Mouse (Mus musculus): ENCODE measurements around the gene Sumf1.

- TF ChIP-seq POLR2A (IDR thresholded peaks at IDR 0.05; ENCODE audit: borderline replicate concordance, control insufficient read depth, low read depth, low read length): no peak
- TF ChIP-seq CTCF (IDR thresholded peaks at IDR 0.05; ENCODE audit: control insufficient read depth, insufficient read depth, low read length): no peak
Measured at GRCm38 (mm10) chr6:108172219-108172618, 13.2 kb downstream of the Sumf1 start.

All from bone marrow, adult 2 months (tissue).